Mouse (Mus musculus): Measurements from ENCODE around the gene Ncoa7. TPM values are rescaled to one million over a fixed set of nuclear protein-coding genes. Genes with fewer than 3 reads are reported as not detected.
A peak's percentile ranks its signal among the peaks of the same experiment; 100 is the strongest.
"Not testable (repeated sequence)": the region's sequence is repeated elsewhere in the genome, so short reads cannot be mapped to it uniquely, and the experiment has no call there.

Ncoa7 gene
- polyA plus RNA-seq, 1 experiment = 3.7 TPM

DNA sequence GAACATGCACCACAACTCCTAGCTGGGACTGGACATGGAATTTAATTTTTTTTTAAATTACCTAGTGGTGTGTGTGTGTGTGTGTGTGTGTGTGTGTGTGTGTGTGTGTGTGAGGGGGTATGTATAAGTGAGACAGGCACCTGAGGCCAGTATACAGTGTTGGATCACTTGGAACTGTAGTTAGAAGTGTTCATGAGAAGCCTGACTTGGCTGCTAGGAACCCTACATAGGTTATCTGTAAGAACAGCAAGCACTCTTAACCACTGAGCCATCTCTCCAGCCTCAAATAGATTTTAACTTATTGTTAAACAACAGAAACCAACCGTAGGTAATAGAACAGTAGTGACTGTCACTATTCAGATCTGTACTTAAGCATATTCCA lies 14.8 kb downstream of the Ncoa7 start:
- no peaks in the 10 kb centered on the region for H3K36me3 ChIP-seq (ENCODE audit: control insufficient read depth, insufficient read depth, low read length)
- whole genome bisulfite sequencing = 79% methylated on average over 1 of the region's 1 CpGs
- DNase-seq (ENCODE audit: low read depth in 1 of 2, low spot score in 2 of 2) = no peak
- H3K27ac ChIP-seq (ENCODE audit: insufficient read depth, low read length) = no peak overlapping the region
- no peaks in the 10 kb centered on the region; the same call in 1 of the 2 replicates for H3K4me1 ChIP-seq (ENCODE audit: control insufficient read depth, insufficient read depth, insufficient read length)
- TF ChIP-seq CTCF (IDR thresholded peaks at IDR 0.05; ENCODE audit: extremely low read depth, insufficient read depth, insufficient read length, insufficient replicate concordance) = no peak
- no peak for TF ChIP-seq POLR2A (IDR thresholded peaks at IDR 0.05; ENCODE audit: low read depth, low read length)
- H3K4me3 ChIP-seq (ENCODE audit: extremely low read depth, insufficient read depth, insufficient read length) = no peak overlapping the region
- no peaks in the 10 kb centered on the region for H3K27me3 ChIP-seq (ENCODE audit: control insufficient read depth, insufficient read depth, low read length)

DNA sequence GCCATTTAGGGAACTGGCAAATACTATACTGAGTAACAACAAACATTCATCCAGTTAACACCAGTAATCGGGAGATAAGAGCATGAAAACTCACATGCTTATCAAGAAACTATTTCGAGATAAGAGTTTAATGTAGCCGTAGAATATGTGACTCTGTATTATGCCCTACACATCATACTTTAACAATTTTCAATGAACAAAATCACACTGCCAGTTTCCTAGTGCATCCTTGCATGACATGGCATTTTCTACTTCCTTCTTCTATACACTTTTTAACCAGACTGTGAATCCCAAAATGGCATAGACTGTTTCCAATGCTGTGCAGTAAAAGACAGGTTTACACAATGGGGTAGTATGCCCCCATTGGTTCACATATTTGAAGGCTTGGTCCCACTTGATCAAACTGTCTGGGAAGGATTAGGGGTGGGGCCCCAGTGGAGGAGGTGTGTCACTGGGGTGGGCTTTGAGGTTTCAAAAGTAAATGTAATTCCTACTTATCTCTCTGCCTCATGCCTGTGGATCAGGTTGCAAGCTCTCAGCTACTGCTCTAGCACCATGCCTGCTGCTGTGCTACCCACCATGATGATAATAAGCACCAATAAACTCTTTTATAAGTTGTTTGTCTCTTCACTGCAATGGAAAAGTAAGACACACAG lies 15.3 kb downstream of the Ncoa7 start:
- no peak overlapping the region for H3K4me3 ChIP-seq (ENCODE audit: extremely low read depth, insufficient read depth, insufficient read length)
- TF ChIP-seq CTCF (IDR thresholded peaks at IDR 0.05; ENCODE audit: extremely low read depth, insufficient read depth, insufficient read length, insufficient replicate concordance) (no peak), POLR2A (IDR thresholded peaks at IDR 0.05; ENCODE audit: low read depth, low read length) (no peak)
- H3K27me3 ChIP-seq (ENCODE audit: control insufficient read depth, insufficient read depth, low read length) = no peaks in the 10 kb centered on the region
- WGBS = 79% methylated on average over 3 of the region's 3 CpGs
- no peaks in the 10 kb centered on the region; the same call in 1 of the 2 replicates for H3K4me1 ChIP-seq (ENCODE audit: control insufficient read depth, insufficient read depth, insufficient read length)
- H3K27ac ChIP-seq (ENCODE audit: insufficient read depth, low read length) = no peak overlapping the region
- H3K36me3 ChIP-seq (ENCODE audit: control insufficient read depth, insufficient read depth, low read length) = no peaks in the 10 kb centered on the region
- no peak for DNase-seq (ENCODE audit: low read depth in 1 of 2, low spot score in 2 of 2)

DNA sequence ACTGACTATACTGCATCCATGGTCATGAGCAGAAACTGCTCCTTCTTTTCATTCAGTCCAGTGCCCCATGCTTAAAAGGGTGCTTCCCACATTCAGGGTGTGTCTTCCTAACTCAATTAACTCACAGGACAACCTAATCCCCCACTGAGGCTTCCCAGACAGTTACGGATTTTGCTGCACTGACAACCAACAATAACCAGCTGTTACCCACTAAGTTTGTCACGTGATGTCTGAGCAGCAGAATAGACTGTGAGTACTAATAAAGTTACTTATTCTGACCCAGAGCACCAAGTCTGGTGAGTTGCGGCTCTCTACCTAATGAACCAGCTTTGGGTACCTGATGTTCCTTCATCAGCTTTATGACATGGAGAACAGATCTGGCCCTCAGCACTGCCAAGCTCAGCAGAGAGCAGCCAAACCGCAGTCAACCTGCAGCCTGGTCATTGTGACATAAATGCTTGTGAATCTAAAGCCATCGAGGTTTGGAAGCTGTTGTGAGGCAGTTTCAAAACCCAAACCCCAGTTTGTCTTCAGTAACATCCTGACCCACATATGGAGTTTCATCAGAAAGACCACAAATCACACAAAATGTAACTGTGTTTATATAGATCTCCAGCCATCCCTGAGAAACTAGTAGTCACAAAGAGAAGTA lies 16.9 kb downstream of the Ncoa7 start:
- no peaks in the 10 kb centered on the region; the same call in 1 of the 2 replicates for H3K4me1 ChIP-seq (ENCODE audit: control insufficient read depth, insufficient read depth, insufficient read length)
- TF ChIP-seq CTCF (IDR thresholded peaks at IDR 0.05; ENCODE audit: extremely low read depth, insufficient read depth, insufficient read length, insufficient replicate concordance) = no peak
- no peak for TF ChIP-seq POLR2A (IDR thresholded peaks at IDR 0.05; ENCODE audit: low read depth, low read length)
- no peak for DNase-seq (ENCODE audit: low read depth in 1 of 2, low spot score in 2 of 2)
- no peaks in the 10 kb centered on the region for H3K36me3 ChIP-seq (ENCODE audit: control insufficient read depth, insufficient read depth, low read length)
- no peak overlapping the region for H3K4me3 ChIP-seq (ENCODE audit: extremely low read depth, insufficient read depth, insufficient read length)
- 89% methylated on average over 5 of the region's 5 CpGs for WGBS
- no peaks in the 10 kb centered on the region for H3K27me3 ChIP-seq (ENCODE audit: control insufficient read depth, insufficient read depth, low read length)
- no peak overlapping the region for H3K27ac ChIP-seq (ENCODE audit: insufficient read depth, low read length)

DNA sequence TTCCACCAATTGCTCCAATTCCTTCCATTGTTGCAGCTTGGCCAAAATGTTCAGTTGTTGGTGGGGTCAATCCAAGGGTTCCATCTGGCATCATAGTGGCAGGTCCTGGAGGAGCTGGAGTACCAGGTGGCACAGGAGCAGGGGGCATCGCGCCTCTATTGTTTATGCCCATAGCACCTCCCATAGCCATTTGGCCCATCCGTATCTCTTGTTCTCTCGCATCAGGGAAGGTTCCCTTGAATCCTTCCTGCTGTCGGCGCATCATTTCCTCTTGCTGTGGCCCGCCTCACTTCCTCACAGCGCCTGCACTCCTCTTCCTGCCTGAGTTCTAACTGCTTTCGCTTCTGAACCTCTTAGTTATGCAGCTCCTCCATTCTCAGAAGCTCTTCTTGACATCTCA lies 22.2 kb downstream of the Ncoa7 start:
- DNase-seq (ENCODE audit: low read depth in 1 of 2, low spot score in 2 of 2); H3K36me3 ChIP-seq (ENCODE audit: control insufficient read depth, insufficient read depth, low read length); H3K4me3 ChIP-seq (ENCODE audit: extremely low read depth, insufficient read depth, insufficient read length); H3K27ac ChIP-seq (ENCODE audit: insufficient read depth, low read length); H3K27me3 ChIP-seq (ENCODE audit: control insufficient read depth, insufficient read depth, low read length); H3K4me1 ChIP-seq (ENCODE audit: control insufficient read depth, insufficient read depth, insufficient read length): not testable (repeated sequence)
- 94% methylated on average over 9 of the region's 9 CpGs for WGBS

DNA sequence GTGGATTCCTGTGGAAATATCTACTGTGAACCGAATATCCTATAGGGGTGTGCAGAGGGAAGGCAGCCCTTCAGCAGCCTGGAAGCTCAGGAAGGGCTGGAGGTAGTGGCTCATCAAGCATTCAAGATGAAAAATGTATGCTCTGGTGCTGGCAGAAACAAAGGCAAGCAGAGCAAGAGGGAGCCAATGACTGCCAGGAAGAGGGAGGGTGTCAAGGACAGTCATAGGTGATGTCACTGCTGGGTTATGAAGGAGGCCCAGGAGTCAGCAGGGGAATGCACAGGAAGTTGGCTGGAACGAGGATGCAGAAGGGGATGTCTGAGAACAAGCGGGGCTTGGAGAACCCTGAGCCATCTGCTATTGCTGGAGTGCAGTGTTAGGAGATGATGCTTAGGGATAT lies 24.9 kb downstream of the Ncoa7 start:
- H3K4me1 ChIP-seq (ENCODE audit: control insufficient read depth, insufficient read depth, insufficient read length) = peaks cover 6% of the 10 kb centered on the region
- no peak overlapping the region for H3K4me3 ChIP-seq (ENCODE audit: extremely low read depth, insufficient read depth, insufficient read length)
- no peak for DNase-seq (ENCODE audit: low read depth in 1 of 2, low spot score in 2 of 2)
- no peak for TF ChIP-seq CTCF (IDR thresholded peaks at IDR 0.05; ENCODE audit: extremely low read depth, insufficient read depth, insufficient read length, insufficient replicate concordance)
- TF ChIP-seq POLR2A (IDR thresholded peaks at IDR 0.05; ENCODE audit: low read depth, low read length) = no peak
- WGBS = 71% methylated on average over 3 of the region's 3 CpGs
- no peaks in the 10 kb centered on the region for H3K27me3 ChIP-seq (ENCODE audit: control insufficient read depth, insufficient read depth, low read length)
- H3K36me3 ChIP-seq (ENCODE audit: control insufficient read depth, insufficient read depth, low read length) = no peaks in the 10 kb centered on the region
- H3K27ac ChIP-seq (ENCODE audit: insufficient read depth, low read length) = 0 out of 2 replicates have a peak overlapping the region, but pooled peaks have one; percentile 8

DNA sequence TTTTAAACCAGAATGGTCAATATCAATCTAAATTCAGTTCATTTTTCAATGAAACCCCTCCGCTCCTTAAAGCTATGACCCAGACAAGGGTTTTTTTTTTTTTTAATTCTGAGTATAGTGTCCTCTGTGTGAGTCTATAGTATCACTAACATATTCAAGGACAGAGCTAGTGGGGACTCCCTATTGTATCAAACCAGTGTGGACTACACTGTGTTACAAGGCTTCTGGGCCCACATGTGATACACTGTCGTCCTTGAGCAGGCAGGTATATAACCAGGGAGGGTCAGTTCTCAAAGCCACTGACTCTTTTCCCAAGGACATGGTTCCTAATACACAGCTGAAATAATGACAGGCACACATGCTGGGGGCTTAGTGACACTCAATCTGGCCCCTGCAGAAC lies 27.1 kb downstream of the Ncoa7 start:
- Histone ChIP-seq H3K36me3 (ENCODE audit: control insufficient read depth, insufficient read depth, low read length) (no peaks in the 10 kb centered on the region; the same call in 1 of the 2 replicates), H3K4me1 (ENCODE audit: control insufficient read depth, insufficient read depth, insufficient read length) (peaks cover 6% of the 10 kb centered on the region), H3K27ac (ENCODE audit: insufficient read depth, low read length) (no peak overlapping the region), H3K27me3 (ENCODE audit: control insufficient read depth, insufficient read depth, low read length) (no peaks in the 10 kb centered on the region), H3K4me3 (ENCODE audit: extremely low read depth, insufficient read depth, insufficient read length) (no peak overlapping the region)
- 98% methylated on average over 2 of the region's 2 CpGs for WGBS
- TF ChIP-seq POLR2A (IDR thresholded peaks at IDR 0.05; ENCODE audit: low read depth, low read length) (no peak), CTCF (IDR thresholded peaks at IDR 0.05; ENCODE audit: extremely low read depth, insufficient read depth, insufficient read length, insufficient replicate concordance) (no peak)
- DNase-seq (ENCODE audit: low read depth in 1 of 2, low spot score in 2 of 2) = no peak

DNA sequence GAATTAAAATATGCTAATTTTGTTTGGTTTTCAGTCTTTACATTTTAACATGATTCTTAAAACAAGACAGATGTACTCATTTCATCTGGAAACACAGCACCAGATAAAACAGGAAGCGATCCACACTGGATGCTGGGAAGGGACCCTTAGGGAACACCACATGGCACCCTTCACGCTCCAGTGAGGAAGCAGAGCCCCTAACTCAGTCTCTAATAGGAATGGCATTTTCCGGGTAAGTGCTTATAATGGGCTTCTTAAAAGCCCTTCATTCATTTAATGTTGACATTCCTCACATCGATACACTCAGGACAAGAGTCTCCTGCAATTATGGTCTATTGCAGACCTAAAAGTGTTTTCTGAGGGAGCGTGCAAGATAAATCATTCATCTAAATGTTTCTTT lies 27.6 kb downstream of the Ncoa7 start:
- no peak for TF ChIP-seq CTCF (IDR thresholded peaks at IDR 0.05; ENCODE audit: extremely low read depth, insufficient read depth, insufficient read length, insufficient replicate concordance)
- TF ChIP-seq POLR2A (IDR thresholded peaks at IDR 0.05; ENCODE audit: low read depth, low read length) = no peak
- H3K27me3 ChIP-seq (ENCODE audit: control insufficient read depth, insufficient read depth, low read length) = no peaks in the 10 kb centered on the region
- 97% methylated on average over 5 of the region's 5 CpGs for WGBS

More for the DNA sequence above, 27.6 kb downstream of the Ncoa7 start:
- H3K36me3 ChIP-seq (ENCODE audit: control insufficient read depth, insufficient read depth, low read length) = no peaks in the 10 kb centered on the region; the same call in 1 of the 2 replicates
- H3K4me1 ChIP-seq (ENCODE audit: control insufficient read depth, insufficient read depth, insufficient read length) = peaks cover 6% of the 10 kb centered on the region
- no peak overlapping the region for H3K27ac ChIP-seq (ENCODE audit: insufficient read depth, low read length)
- DNase-seq (ENCODE audit: low read depth in 1 of 2, low spot score in 2 of 2) = no peak
- no peak overlapping the region for H3K4me3 ChIP-seq (ENCODE audit: extremely low read depth, insufficient read depth, insufficient read length)

Data from spleen, adult 2 months (tissue).